Mouse (Mus musculus) heart, postnatal 0 days (tissue): ENCODE measurements around the gene Stxbp4. TPM values are rescaled to one million over a fixed set of nuclear protein-coding genes. Genes with fewer than 3 reads are reported as not detected.

ENCODE experiments used
- ATAC-seq: fragments of 200-750 bp; cut with Nextera tagmentation; 2 replicates; pipeline ENCODE4 v1.8.0; 2017; ENCODE audit warnings: low read depth, moderate number of reproducible peaks, moderate library complexity; ENCODE audit not compliant: insufficient read depth
- DNase-seq: peaks from one replicate; pipeline ENCODE4 v3.0.0-alpha.2; 2016; ENCODE audit warnings: low spot score
- H3K27ac ChIP-seq: fragments of 300-500 bp; sonication (generic); 2 replicates; pipeline ENCODE4 v1.5.1; 2014; ENCODE audit warnings: low read depth, mild to moderate bottlenecking
- H3K27me3 ChIP-seq: fragments of 300-500 bp; sonication (generic); 2 replicates; pipeline ENCODE4 v1.6.1; 2014; ENCODE audit warnings: low read length, mixed read lengths; ENCODE audit not compliant: control insufficient read depth, insufficient read depth
- H3K36me3 ChIP-seq: fragments of 300-500 bp; sonication (generic); replicated peaks from 2 replicates; pipeline ENCODE4 v1.6.1; 2014; ENCODE audit warnings: low read length, mixed read lengths; ENCODE audit not compliant: control insufficient read depth, insufficient read depth
- H3K4me1 ChIP-seq: fragments of 300-500 bp; sonication (generic); 2 replicates; pipeline ENCODE4 v1.6.1; 2014; ENCODE audit warnings: antibody characterized with exemption; ENCODE audit not compliant: control insufficient read depth, insufficient read depth
- H3K4me2 ChIP-seq: fragments of 300-500 bp; sonication (generic); 2 replicates; pipeline ENCODE4 v1.6.1; 2014; ENCODE audit warnings: low read depth, mild to moderate bottlenecking, low read length, moderate library complexity
- H3K4me3 ChIP-seq: fragments of 300-500 bp; sonication (generic); 2 replicates; pipeline ENCODE4 v1.5.1; 2014; ENCODE audit warnings: low read depth, low read length
- H3K9ac ChIP-seq: fragments of 300-500 bp; sonication (generic); replicated peaks from 2 replicates; pipeline ENCODE4 v1.6.1; 2014; ENCODE audit warnings: low read depth, low read length, mixed read lengths
- H3K9me3 ChIP-seq: fragments of 300-500 bp; sonication (generic); replicated peaks from 2 replicates; pipeline ENCODE4 v1.6.1; 2016; ENCODE audit warnings: low read length; ENCODE audit not compliant: control insufficient read depth
- CTCF ChIP-seq: IDR thresholded peaks from 2 replicates; pipeline ENCODE4 v1.5.1; 2016; ENCODE audit warnings: antibody characterized with exemption, control low read depth, low read depth
- EP300 ChIP-seq: IDR thresholded peaks from 2 replicates; pipeline ENCODE4 v1.6.1; 2016; ENCODE audit warnings: antibody characterized with exemption, low read depth
- WGBS: fragments of 180-500 bp; shearing (Covaris S2); extraction: QIAGEN DNeasy Blood & Tissue Kit; methylation state at CpG from one replicate; pipeline ENCODE4 v1.1.7; 2014; 5-methylcytosine and 5-hydroxymethylcytosine counted together
- polyA plus RNA-seq: library from polyadenylated mRNA; unstranded; fragments of >200 nt; fragmentation: Nextera tagmentation; extraction: Ambion mirVana; gene quantifications from 2 replicates; pipeline ENCODE4 v1.2.1, GENCODE M21; 2015
- total RNA-seq: library from RNA; depleted of rRNA; stranded (reverse); fragments of >200 nt; gene quantifications from 2 replicates; pipeline ENCODE4 v1.2.3, GENCODE M21; 2014; ENCODE audit warnings: low replicate concordance

Gene Stxbp4
- total and polyA plus RNA-seq, 2 experiments from 2014 or later, result 2.9 to 4.7 TPM

- Histone ChIP-seq H3K36me3 (no peaks in the 10 kb centered on the region), H3K4me3 (no peak overlapping the region), H3K4me2 (no peak overlapping the region), H3K4me1 (no peaks in the 10 kb centered on the region), H3K27me3 (no peaks in the 10 kb centered on the region), H3K27ac (no peak overlapping the region), H3K9me3 (no peaks in the 10 kb centered on the region), H3K9ac (no peak overlapping the region)
- WGBS, result 70% methylated on average over 10 of the region's 10 CpGs
- DNase-seq (no peak), ATAC-seq (no peak)
- TF ChIP-seq CTCF, result no peak
- no peak for TF ChIP-seq EP300
These were observed 173.8 kb downstream of the Stxbp4 start for GRCm38 (mm10) chr11:90464046-90464595.

GRCm38 (mm10) chr11:90460458-90460857 is 177.4 kb downstream of the Stxbp4 start:
- DNase-seq (no peak), ATAC-seq (no peak)
- Histone ChIP-seq H3K4me3 (no peak overlapping the region), H3K27me3 (no peaks in the 10 kb centered on the region), H3K27ac (no peak overlapping the region), H3K9me3 (no peaks in the 10 kb centered on the region), H3K9ac (no peak overlapping the region), H3K36me3 (no peaks in the 10 kb centered on the region), H3K4me1 (no peaks in the 10 kb centered on the region), H3K4me2 (no peak overlapping the region)
- TF ChIP-seq CTCF, result no peak
- no peak for TF ChIP-seq EP300
- 91% methylated on average over 3 of the region's 3 CpGs for WGBS

- no peak overlapping the region for H3K4me2 ChIP-seq
- H3K36me3 ChIP-seq, result no peaks in the 10 kb centered on the region
- no peak overlapping the region for H3K4me3 ChIP-seq
- H3K4me1 ChIP-seq, result no peaks in the 10 kb centered on the region
- DNase-seq (no peak), ATAC-seq (no peak)
- H3K27me3 ChIP-seq, result no peaks in the 10 kb centered on the region
- no peak overlapping the region for H3K27ac ChIP-seq
- no peak overlapping the region for H3K9ac ChIP-seq
- H3K9me3 ChIP-seq, result no peaks in the 10 kb centered on the region
- TF ChIP-seq EP300 (no peak), CTCF (no peak)
- WGBS, result 54% methylated on average over 3 of the region's 3 CpGs
These were observed 185.8 kb downstream of the Stxbp4 start for GRCm38 (mm10) chr11:90452134-90452533.

GRCm38 (mm10) chr11:90451506-90451905 is 186.4 kb downstream of the Stxbp4 start:
- no peaks in the 10 kb centered on the region for H3K4me1 ChIP-seq
- no peak overlapping the region for H3K4me2 ChIP-seq
- TF ChIP-seq EP300 (no peak), CTCF (no peak)
- WGBS, result 47% methylated on average over 5 of the region's 5 CpGs
- H3K4me3 ChIP-seq, result no peak overlapping the region
- H3K36me3 ChIP-seq, result no peaks in the 10 kb centered on the region
- ATAC-seq, result no peak
- H3K27ac ChIP-seq, result no peak overlapping the region
- no peaks in the 10 kb centered on the region for H3K9me3 ChIP-seq
- no peak for DNase-seq
- H3K27me3 ChIP-seq, result no peaks in the 10 kb centered on the region
- no peak overlapping the region for H3K9ac ChIP-seq

- Histone ChIP-seq H3K27me3 (no peaks in the 10 kb centered on the region), H3K4me2 (no peak overlapping the region), H3K9ac (no peak overlapping the region), H3K27ac (no peak overlapping the region), H3K4me1 (no peaks in the 10 kb centered on the region), H3K36me3 (no peaks in the 10 kb centered on the region), H3K4me3 (no peak overlapping the region), H3K9me3 (no peaks in the 10 kb centered on the region)
- DNase-seq, result no peak
- WGBS, result 80% methylated on average over 2 of the region's 2 CpGs
- ATAC-seq, result no peak
- TF ChIP-seq CTCF, result no peak
- TF ChIP-seq EP300, result no peak
These were observed 195.4 kb downstream of the Stxbp4 start for GRCm38 (mm10) chr11:90442462-90442861.

- H3K27me3 ChIP-seq, result no peaks in the 10 kb centered on the region
- ATAC-seq, result no peak
- no peak overlapping the region for H3K4me3 ChIP-seq
- 88% methylated on average over 3 of the region's 3 CpGs for WGBS
- TF ChIP-seq CTCF, result no peak
- TF ChIP-seq EP300, result no peak
- no peaks in the 10 kb centered on the region for H3K4me1 ChIP-seq
- no peaks in the 10 kb centered on the region for H3K9me3 ChIP-seq
- H3K27ac ChIP-seq, result no peak overlapping the region
- no peaks in the 10 kb centered on the region for H3K36me3 ChIP-seq
- DNase-seq, result no peak
- no peak overlapping the region for H3K9ac ChIP-seq
- no peak overlapping the region for H3K4me2 ChIP-seq
These were observed 197.0 kb downstream of the Stxbp4 start for GRCm38 (mm10) chr11:90440851-90441250.
